Mouse (Mus musculus) layer of hippocampus, postnatal 25 days (tissue): ENCODE measurements at regions not wholly inside any gene's neighbourhood (a gene's known extent, or its start where the extent isn't known, plus 50 kb on each side); places are given as distances from the start of the nearest gene placed in this dataset.

Experiments
- DNase-seq, 2 experiments: peaks; one replicate each; pipeline ENCODE4 v3.0.0; 2022; ENCODE audit warnings: mixed read lengths in 2 of 2, low spot score in 1 of 2; ENCODE audit errors: extremely low spot score in 1 of 2

DNA sequence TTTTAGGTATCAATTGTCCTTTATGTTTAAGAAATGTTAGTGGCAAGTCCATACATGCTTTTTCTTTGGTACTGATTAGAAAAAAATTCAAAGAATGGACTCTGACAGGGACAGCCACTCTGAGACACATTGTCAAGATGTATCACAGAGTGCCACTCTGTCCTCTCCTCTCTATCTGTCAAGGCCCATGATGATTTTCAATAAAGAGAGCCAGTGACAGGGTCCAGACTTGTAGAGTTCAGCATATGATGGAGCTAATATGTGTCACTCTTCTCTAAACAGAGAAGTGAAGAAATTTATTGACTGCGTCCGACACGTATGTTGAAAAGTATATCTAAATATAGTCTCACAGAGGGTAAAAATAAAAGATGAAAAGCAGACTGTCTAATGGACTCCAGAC, 672.2 kb upstream of the 4930452B06Rik start:
- no peak for DNase-seq

GRCm38 (mm10) chr14:9337107-9337506, 671.1 kb upstream of the 4930452B06Rik start:
- DNase-seq: no peak

DNA sequence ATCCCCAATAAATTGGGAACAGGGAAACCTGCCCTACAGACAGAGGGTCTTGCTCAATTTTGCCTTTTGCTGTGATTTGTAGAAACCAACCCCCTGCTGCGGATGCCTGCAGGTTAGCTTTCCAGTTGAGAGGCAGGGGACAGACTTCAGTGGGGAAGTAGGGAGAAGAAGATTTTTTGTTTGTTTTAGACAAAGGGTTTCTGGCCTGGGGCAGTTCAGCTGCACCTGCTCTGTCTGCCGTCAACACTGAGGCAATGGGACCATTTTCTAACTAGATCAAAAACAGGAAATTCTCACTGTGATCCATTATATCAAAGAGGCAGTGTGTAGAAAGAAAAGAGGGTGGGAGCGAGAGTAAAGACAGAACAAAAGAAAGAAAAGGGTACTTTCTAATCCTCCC, 665.6 kb upstream of the 4930452B06Rik start:
- no peak for DNase-seq

DNA sequence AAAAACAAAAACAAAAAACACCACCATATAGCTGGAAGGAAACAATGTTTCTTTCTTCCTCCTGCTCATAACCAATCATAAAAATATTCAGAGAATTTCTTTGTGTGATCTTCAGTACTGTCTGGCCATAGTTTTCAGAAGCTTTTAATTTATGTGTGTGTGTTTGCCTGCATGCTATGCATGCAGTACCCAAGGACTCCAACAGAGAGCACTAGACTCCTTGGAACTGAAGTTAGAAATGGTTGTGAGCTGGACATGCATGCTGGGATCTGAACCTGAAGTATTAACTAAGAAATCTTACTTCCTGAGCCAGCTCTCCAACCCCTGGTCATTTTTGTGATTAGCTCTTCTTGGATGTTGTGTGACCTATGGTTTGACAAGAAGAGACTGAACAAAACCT, 664.7 kb upstream of the 4930452B06Rik start:
- DNase-seq: no peak

- peak; percentile 22 to 30 for DNase-seq
Measured at GRCm38 (mm10) chr14:9329839-9330485, 663.9 kb upstream of the 4930452B06Rik start.

DNA sequence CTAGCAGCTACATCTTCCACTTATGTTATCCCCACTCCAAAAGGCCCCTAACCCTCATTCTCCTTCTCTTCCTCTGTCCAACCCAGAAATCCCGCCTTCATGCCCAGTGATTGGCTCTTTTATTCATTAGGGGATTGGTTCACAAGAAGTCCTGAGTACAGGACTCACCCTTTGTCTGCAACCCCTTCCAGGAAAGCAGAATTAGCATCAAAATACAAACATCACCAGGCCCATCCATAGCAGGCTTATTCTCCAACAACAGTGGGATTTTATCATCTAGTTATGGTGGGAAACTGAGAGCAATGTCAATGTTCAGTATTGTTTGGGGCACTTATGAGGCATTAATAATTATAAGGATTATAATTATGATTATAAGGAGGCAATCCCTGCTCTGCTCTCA, 661.3 kb upstream of the 4930452B06Rik start:
- DNase-seq: no peak

DNA sequence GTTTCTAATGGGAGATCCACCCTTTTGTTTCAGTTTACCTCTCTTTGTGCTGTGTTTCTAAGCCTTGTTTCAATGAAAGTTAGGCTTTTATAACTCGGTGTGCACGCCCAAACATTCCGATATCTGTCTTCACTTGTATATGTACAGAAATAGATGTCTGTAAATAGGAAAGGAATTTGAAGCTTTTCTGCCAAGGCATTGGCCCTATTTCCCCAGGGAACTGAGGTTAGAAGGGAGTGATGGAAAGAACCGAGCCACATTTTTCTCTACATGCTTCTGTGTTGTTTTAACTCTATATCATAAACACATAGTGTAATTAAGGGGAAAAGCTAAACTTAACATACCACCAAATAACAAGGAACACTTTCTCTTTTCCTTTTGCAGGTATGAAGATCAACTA, 653.8 kb upstream of the 4930452B06Rik start:
- no peak for DNase-seq

- no peak for DNase-seq
Measured at GRCm38 (mm10) chr14:9318796-9319465, 652.9 kb upstream of the 4930452B06Rik start.

GRCm38 (mm10) chr14:9315224-9315623, 649.2 kb upstream of the 4930452B06Rik start:
- no peak for DNase-seq

DNA sequence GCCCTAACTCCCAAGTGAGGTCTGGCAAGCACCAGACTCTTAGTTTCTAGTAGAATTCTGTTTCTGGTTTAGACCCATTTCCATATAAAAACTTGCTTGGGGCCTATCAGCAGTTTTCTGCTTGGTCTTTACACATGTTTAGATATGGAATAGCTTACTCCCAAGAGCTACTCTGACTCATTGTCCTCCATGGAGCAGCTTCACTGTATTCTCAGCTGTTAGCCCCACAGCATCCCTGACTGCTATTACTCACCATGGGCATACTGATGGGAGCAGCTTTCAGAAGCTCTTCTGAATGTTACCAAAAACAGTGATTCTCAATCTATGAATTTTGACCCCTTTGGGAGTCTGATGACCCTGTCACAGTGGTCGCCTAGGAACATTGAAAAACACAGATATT, 630.1 kb upstream of the 4930452B06Rik start:
- no peak for DNase-seq

GRCm38 (mm10) chr14:9294555-9294954, 628.5 kb upstream of the 4930452B06Rik start:
- DNase-seq: no peak

- DNase-seq: no peak
Measured at GRCm38 (mm10) chr14:9288103-9288502, 622.1 kb upstream of the 4930452B06Rik start.

DNA sequence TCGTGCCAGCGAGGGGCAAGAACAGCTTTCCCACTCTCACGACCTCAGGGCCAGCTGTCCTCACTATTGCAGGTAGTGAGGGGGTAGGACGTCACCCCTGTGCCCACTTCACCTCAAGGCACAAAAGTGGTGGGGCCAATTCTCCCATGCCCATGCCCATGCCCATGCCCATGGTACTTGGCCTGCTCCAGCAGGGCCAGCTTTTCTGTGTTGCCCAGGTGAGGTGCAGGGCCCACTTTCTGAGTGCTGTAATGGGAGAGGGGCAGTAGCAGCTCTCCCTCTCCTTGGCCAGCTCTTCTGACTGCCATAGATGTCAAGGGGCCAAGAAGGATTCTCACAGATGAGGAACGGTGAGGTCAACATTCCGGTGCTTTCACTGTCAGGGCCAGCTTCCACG, 619.6 kb upstream of the 4930452B06Rik start:
- DNase-seq: no peak

- DNase-seq: no peak
Measured at GRCm38 (mm10) chr14:9284976-9285605, 619.1 kb upstream of the 4930452B06Rik start.

- DNase-seq: no peak
Measured at GRCm38 (mm10) chr14:9267282-9268091, 601.4 kb upstream of the 4930452B06Rik start.

- DNase-seq: no peak
Measured at GRCm38 (mm10) chr14:9252017-9252416, 586.0 kb upstream of the 4930452B06Rik start.

DNA sequence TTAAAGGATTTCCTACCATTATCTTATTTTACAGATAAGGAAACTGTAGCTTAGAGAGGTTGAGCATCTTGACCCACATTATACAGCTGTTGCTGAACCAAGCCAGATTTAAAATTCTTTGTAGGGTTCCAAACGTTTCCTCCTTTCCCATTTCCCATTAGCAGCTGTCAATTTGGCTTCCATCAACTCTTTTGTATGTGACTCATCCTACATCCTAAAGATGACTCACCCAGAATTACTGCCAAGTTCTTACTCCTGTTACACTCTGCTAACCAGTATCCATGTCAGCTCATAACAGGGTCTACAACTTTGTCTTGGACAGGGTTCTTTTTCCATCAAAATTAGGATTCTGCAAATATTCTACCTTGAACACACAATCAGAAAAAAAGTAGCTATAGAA, 579.2 kb upstream of the 4930452B06Rik start:
- DNase-seq: no peak

- no peak for DNase-seq
Measured at GRCm38 (mm10) chr14:9243336-9243735, 577.3 kb upstream of the 4930452B06Rik start.

- DNase-seq: no peak
Measured at GRCm38 (mm10) chr14:9242118-9242517, 576.1 kb upstream of the 4930452B06Rik start.

GRCm38 (mm10) chr14:9227670-9228069, 561.6 kb upstream of the 4930452B06Rik start:
- no peak for DNase-seq

GRCm38 (mm10) chr14:9200246-9200645, 534.2 kb upstream of the 4930452B06Rik start:
- DNase-seq: no peak
